Mouse (Mus musculus): ENCODE measurements around the gene Stx1a. TPM values are rescaled to one million over a fixed set of nuclear protein-coding genes. Genes with fewer than 3 reads are reported as not detected.
A peak's percentile ranks its signal among the peaks of the same experiment; 100 is the strongest.
"Not testable (repeated sequence)": the region's sequence is repeated elsewhere in the genome, so short reads cannot be mapped to it uniquely, and the experiment has no call there.

Gene Stx1a
- polyA plus RNA-seq, 1 experiment from 2014 or later = 132 TPM

GRCm38 (mm10) chr5:135048539-135048938 is 25.3 kb downstream of the Stx1a start:
- no peak for ATAC-seq (ENCODE audit: low read depth)
- 96% methylated on average over 5 of the region's 5 CpGs for WGBS

GRCm38 (mm10) chr5:135049268-135049667 is 26.0 kb downstream of the Stx1a start:
- ATAC-seq (ENCODE audit: low read depth); H3K9ac ChIP-seq (replicated peaks; ENCODE audit: low read depth, low read length): not testable (repeated sequence)
- H3K36me3 ChIP-seq (ENCODE audit: control insufficient read depth, insufficient read depth, low read length) = peaks cover 20% of the 10 kb centered on the region; the same call in 1 of the 2 replicates

More at GRCm38 (mm10) chr5:135048539-135048938, 25.3 kb downstream of the Stx1a start:
- no peak overlapping the region for H3K4me2 ChIP-seq (ENCODE audit: low read depth, low read length)
- no peak overlapping the region for H3K27ac ChIP-seq (ENCODE audit: low read depth, low read length)
- H3K36me3 ChIP-seq (ENCODE audit: control insufficient read depth, insufficient read depth, low read length) = peaks cover 19% of the 10 kb centered on the region; the same call in 1 of the 2 replicates
- H3K4me1 ChIP-seq (ENCODE audit: control insufficient read depth, insufficient read depth, low read length) = no peaks in the 10 kb centered on the region
- H3K27me3 ChIP-seq (ENCODE audit: control insufficient read depth, insufficient read depth, low read length) = no peaks in the 10 kb centered on the region
- no peak overlapping the region for H3K9ac ChIP-seq (replicated peaks; ENCODE audit: low read depth, low read length)
- H3K9me3 ChIP-seq (ENCODE audit: control insufficient read depth, low read length) = no peaks in the 10 kb centered on the region
- H3K4me3 ChIP-seq (ENCODE audit: low read depth, low read length) = no peak overlapping the region

GRCm38 (mm10) chr5:135053356-135053755 is 30.1 kb downstream of the Stx1a start:
- H3K27ac ChIP-seq (ENCODE audit: low read depth, low read length) = no peak overlapping the region
- no peaks in the 10 kb centered on the region for H3K4me1 ChIP-seq (ENCODE audit: control insufficient read depth, insufficient read depth, low read length)
- no peak overlapping the region for H3K4me3 ChIP-seq (ENCODE audit: low read depth, low read length)
- peaks cover 27% of the 10 kb centered on the region for H3K36me3 ChIP-seq (ENCODE audit: control insufficient read depth, insufficient read depth, low read length)
- H3K9me3 ChIP-seq (ENCODE audit: control insufficient read depth, low read length) = no peaks in the 10 kb centered on the region
- 92% methylated on average over 12 of the region's 12 CpGs for WGBS
- no peak for ATAC-seq (ENCODE audit: low read depth)
- no peak overlapping the region for H3K4me2 ChIP-seq (ENCODE audit: low read depth, low read length)
- no peak overlapping the region for H3K9ac ChIP-seq (replicated peaks; ENCODE audit: low read depth, low read length)
- H3K27me3 ChIP-seq (ENCODE audit: control insufficient read depth, insufficient read depth, low read length) = no peaks in the 10 kb centered on the region

More at GRCm38 (mm10) chr5:135049268-135049667, 26.0 kb downstream of the Stx1a start:
- not testable (repeated sequence) for H3K4me3 ChIP-seq (ENCODE audit: low read depth, low read length); H3K27ac ChIP-seq (ENCODE audit: low read depth, low read length); H3K27me3 ChIP-seq (ENCODE audit: control insufficient read depth, insufficient read depth, low read length); H3K9me3 ChIP-seq (ENCODE audit: control insufficient read depth, low read length); H3K4me1 ChIP-seq (ENCODE audit: control insufficient read depth, insufficient read depth, low read length); H3K4me2 ChIP-seq (ENCODE audit: low read depth, low read length)
- WGBS = 93% methylated on average over 6 of the region's 6 CpGs

GRCm38 (mm10) chr5:135063629-135064381 is 40.5 kb downstream of the Stx1a start, which contains the start of gene Dnajc30:
Gene Dnajc30 (plus strand): TSS chr5:135064202.
- H3K4me2 ChIP-seq (ENCODE audit: low read depth, low read length) = peak within 1 kb of the TSS; percentile 84
- WGBS = under 1% methylated on average over 52 of the region's 52 CpGs
- peak within 1 kb of the TSS; percentile 62 for H3K27ac ChIP-seq (ENCODE audit: low read depth, low read length)
- ATAC-seq (ENCODE audit: low read depth) = peak; percentile 97
- peak within 1 kb of the TSS; percentile 85 for H3K4me3 ChIP-seq (ENCODE audit: low read depth, low read length)
- H3K27me3 ChIP-seq (ENCODE audit: control insufficient read depth, insufficient read depth, low read length) = no peaks in the 10 kb centered on the region
- peaks cover 20% of the 10 kb centered on the region for H3K4me1 ChIP-seq (ENCODE audit: control insufficient read depth, insufficient read depth, low read length)
- peaks cover 16% of the 10 kb centered on the region for H3K36me3 ChIP-seq (ENCODE audit: control insufficient read depth, insufficient read depth, low read length)
- peak within 1 kb of the TSS; percentile 82 for H3K9ac ChIP-seq (replicated peaks; ENCODE audit: low read depth, low read length)
- H3K9me3 ChIP-seq (ENCODE audit: control insufficient read depth, low read length) = no peaks in the 10 kb centered on the region

- peak overlapping the region; percentile 84 for H3K4me2 ChIP-seq (ENCODE audit: low read depth, low read length)
- H3K4me3 ChIP-seq (ENCODE audit: low read depth, low read length) = peak overlapping the region; percentile 85
- H3K9ac ChIP-seq (replicated peaks; ENCODE audit: low read depth, low read length) = peak overlapping the region; percentile 82
- peaks cover 12% of the 10 kb centered on the region; the same call in 1 of the 2 replicates for H3K36me3 ChIP-seq (ENCODE audit: control insufficient read depth, insufficient read depth, low read length)
- H3K9me3 ChIP-seq (ENCODE audit: control insufficient read depth, low read length) = no peaks in the 10 kb centered on the region
- ATAC-seq (ENCODE audit: low read depth) = peak; percentile 35
- WGBS = under 1% methylated on average over 35 of the region's 40 CpGs
- peaks cover 20% of the 10 kb centered on the region for H3K4me1 ChIP-seq (ENCODE audit: control insufficient read depth, insufficient read depth, low read length)
- H3K27me3 ChIP-seq (ENCODE audit: control insufficient read depth, insufficient read depth, low read length) = no peaks in the 10 kb centered on the region
- peak overlapping the region; percentile 62 for H3K27ac ChIP-seq (ENCODE audit: low read depth, low read length)
Observed at GRCm38 (mm10) chr5:135064382-135064766, 41.1 kb downstream of the Stx1a start.

GRCm38 (mm10) chr5:135064909-135065446 is 41.7 kb downstream of the Stx1a start, which contains the start of gene Bud23:
Gene Bud23 (minus strand): TSS chr5:135064959.
- H3K27me3 ChIP-seq (ENCODE audit: control insufficient read depth, insufficient read depth, low read length); H3K9me3 ChIP-seq (ENCODE audit: control insufficient read depth, low read length); ATAC-seq (ENCODE audit: low read depth): not testable (repeated sequence)
- H3K36me3 ChIP-seq (ENCODE audit: control insufficient read depth, insufficient read depth, low read length) = peaks cover 12% of the 10 kb centered on the region; the same call in 1 of the 2 replicates
- H3K4me3 ChIP-seq (ENCODE audit: low read depth, low read length) = peak within 1 kb of the TSS; percentile 85
- peaks cover 20% of the 10 kb centered on the region for H3K4me1 ChIP-seq (ENCODE audit: control insufficient read depth, insufficient read depth, low read length)
- 81% methylated on average over 9 of the region's 9 CpGs for WGBS
- peak within 1 kb of the TSS; percentile 84 for H3K4me2 ChIP-seq (ENCODE audit: low read depth, low read length)
- peak within 1 kb of the TSS; percentile 62 for H3K27ac ChIP-seq (ENCODE audit: low read depth, low read length)
- peak within 1 kb of the TSS; percentile 82 for H3K9ac ChIP-seq (replicated peaks; ENCODE audit: low read depth, low read length)

- Histone ChIP-seq H3K36me3 (ENCODE audit: control insufficient read depth, insufficient read depth, low read length) (0 out of 2 replicates have a peak, but pooled peaks cover 5% of the 10 kb centered on the region), H3K27ac (ENCODE audit: low read depth, low read length) (no peak overlapping the region), H3K4me3 (ENCODE audit: low read depth, low read length) (no peak overlapping the region), H3K4me1 (ENCODE audit: control insufficient read depth, insufficient read depth, low read length) (peaks cover 20% of the 10 kb centered on the region), H3K4me2 (ENCODE audit: low read depth, low read length) (no peak overlapping the region), H3K27me3 (ENCODE audit: control insufficient read depth, insufficient read depth, low read length) (no peaks in the 10 kb centered on the region), H3K9me3 (ENCODE audit: control insufficient read depth, low read length) (no peaks in the 10 kb centered on the region), H3K9ac (replicated peaks; ENCODE audit: low read depth, low read length) (no peak overlapping the region)
- WGBS = 97% methylated on average over 3 of the region's 3 CpGs
- ATAC-seq (ENCODE audit: low read depth) = no peak
Observed at GRCm38 (mm10) chr5:135066008-135066407, 42.7 kb downstream of the Stx1a start.

- H3K27ac ChIP-seq (ENCODE audit: low read depth, low read length) = no peak overlapping the region
- H3K27me3 ChIP-seq (ENCODE audit: control insufficient read depth, insufficient read depth, low read length) = no peaks in the 10 kb centered on the region
- no peaks in the 10 kb centered on the region for H3K9me3 ChIP-seq (ENCODE audit: control insufficient read depth, low read length)
- H3K36me3 ChIP-seq (ENCODE audit: control insufficient read depth, insufficient read depth, low read length) = peaks cover 22% of the 10 kb centered on the region
- ATAC-seq (ENCODE audit: low read depth) = no peak
- no peak overlapping the region for H3K9ac ChIP-seq (replicated peaks; ENCODE audit: low read depth, low read length)
- no peak overlapping the region for H3K4me3 ChIP-seq (ENCODE audit: low read depth, low read length)
- peaks cover 10% of the 10 kb centered on the region for H3K4me1 ChIP-seq (ENCODE audit: control insufficient read depth, insufficient read depth, low read length)
- H3K4me2 ChIP-seq (ENCODE audit: low read depth, low read length) = no peak overlapping the region
- 92% methylated on average over 3 of the region's 3 CpGs for WGBS
Observed at GRCm38 (mm10) chr5:135070448-135070847, 47.2 kb downstream of the Stx1a start.

- Histone ChIP-seq H3K9ac (replicated peaks; ENCODE audit: low read depth, low read length) (no peak overlapping the region), H3K9me3 (ENCODE audit: control insufficient read depth, low read length) (no peaks in the 10 kb centered on the region), H3K4me3 (ENCODE audit: low read depth, low read length) (no peak overlapping the region), H3K4me1 (ENCODE audit: control insufficient read depth, insufficient read depth, low read length) (peaks cover 12% of the 10 kb centered on the region), H3K4me2 (ENCODE audit: low read depth, low read length) (no peak overlapping the region), H3K27me3 (ENCODE audit: control insufficient read depth, insufficient read depth, low read length) (no peaks in the 10 kb centered on the region), H3K27ac (ENCODE audit: low read depth, low read length) (no peak overlapping the region), H3K36me3 (ENCODE audit: control insufficient read depth, insufficient read depth, low read length) (peaks cover 22% of the 10 kb centered on the region)
- 95% methylated on average over 2 of the region's 2 CpGs for WGBS
- ATAC-seq (ENCODE audit: low read depth) = no peak
Observed at GRCm38 (mm10) chr5:135072061-135072460, 48.8 kb downstream of the Stx1a start.

Measured in neural tube, embryonic 14.5 days (tissue).